Mouse (Mus musculus) lung, postnatal 10 days (tissue): ENCODE data around the gene Bcl2a1a.
A peak's percentile ranks its signal among the peaks of the same experiment; 100 is the strongest.
"Not testable (repeated sequence)": the region's sequence is repeated elsewhere in the genome, so short reads cannot be mapped to it uniquely, and the experiment has no call there.

Experiments used
- DNase-seq: peaks from one replicate; pipeline ENCODE4 v3.0.0; 2021

The Bcl2a1a gene

DNA sequence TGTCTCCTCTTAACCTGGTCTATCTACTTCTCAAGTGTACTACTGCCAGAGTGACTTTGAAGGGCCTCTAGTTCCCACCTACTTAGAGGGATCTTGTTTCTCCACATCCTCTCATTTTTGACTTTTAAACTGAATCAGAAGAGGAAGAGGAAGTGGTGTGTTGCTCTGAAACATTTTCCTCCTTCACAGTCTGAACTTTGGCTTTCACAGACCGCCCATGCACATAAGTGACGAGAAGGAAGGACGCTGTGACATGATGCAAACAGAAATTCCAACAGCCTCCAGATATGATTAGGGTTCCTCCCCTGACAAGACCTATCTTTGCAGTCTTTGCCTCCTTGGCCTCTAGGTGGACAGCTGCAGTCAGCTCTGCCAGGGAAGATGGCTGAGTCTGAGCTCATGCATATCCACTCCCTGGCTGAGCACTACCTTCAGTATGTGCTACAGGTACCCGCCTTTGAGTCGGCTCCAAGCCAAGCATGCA lies at the start of gene Bcl2a1a:
Bcl2a1a (plus strand) TSS at position 231 of the 484 bp plus-strand sequence.
- DNase-seq, result peak; percentile 24

GRCm38 (mm10) chr9:88916576-88916975 lies 40.1 kb upstream of the Bcl2a1a start:
- DNase-seq, result not testable (repeated sequence)

- DNase-seq, result peak; percentile 40
These were observed 18.4 kb upstream of the Bcl2a1a start for GRCm38 (mm10) chr9:88938312-88938711.

DNA sequence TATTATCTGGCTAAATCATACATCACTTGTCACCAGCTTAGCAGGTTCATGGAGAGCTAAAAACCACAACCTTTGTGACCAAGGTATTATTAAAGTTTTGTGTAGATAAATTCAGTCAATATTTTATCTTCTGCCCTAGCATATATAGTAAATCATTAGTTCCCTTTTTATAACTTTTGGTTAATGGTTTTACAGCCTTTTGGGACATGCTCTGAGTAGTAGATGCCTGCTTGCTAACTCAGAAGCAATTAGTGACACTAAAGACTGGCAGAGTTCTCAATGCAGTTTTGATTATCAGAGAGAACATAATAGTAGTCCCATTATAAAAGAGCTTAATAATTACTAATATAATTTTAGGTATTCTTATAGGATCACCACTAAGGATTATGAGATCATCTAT lies 5.2 kb upstream of the Bcl2a1a start:
- DNase-seq, result not testable (repeated sequence)

DNA sequence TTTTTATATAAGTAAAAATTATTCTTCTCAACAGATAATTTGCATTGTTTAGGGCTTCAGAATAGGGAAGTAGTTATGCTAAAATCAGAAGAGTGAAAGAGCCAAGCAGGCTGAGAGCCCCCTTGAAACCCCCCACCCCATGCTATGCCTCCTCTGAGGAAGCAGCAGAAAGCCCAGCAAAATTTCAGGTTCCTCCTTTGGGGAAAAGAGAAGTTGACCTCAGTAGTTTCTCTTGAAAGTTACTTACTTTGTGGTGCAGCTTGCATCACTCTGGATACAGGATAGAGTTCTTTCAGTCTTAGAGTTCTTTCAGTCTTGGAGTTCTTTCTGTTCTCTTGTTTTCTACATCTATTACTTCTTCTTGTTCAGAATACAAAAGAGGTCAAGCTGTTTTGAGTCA lies 3.5 kb upstream of the Bcl2a1a start:
- peak; percentile 7 for DNase-seq

GRCm38 (mm10) chr9:88955224-88955623 lies 1.5 kb upstream of the Bcl2a1a start:
- DNase-seq, result peak; percentile 45

DNA sequence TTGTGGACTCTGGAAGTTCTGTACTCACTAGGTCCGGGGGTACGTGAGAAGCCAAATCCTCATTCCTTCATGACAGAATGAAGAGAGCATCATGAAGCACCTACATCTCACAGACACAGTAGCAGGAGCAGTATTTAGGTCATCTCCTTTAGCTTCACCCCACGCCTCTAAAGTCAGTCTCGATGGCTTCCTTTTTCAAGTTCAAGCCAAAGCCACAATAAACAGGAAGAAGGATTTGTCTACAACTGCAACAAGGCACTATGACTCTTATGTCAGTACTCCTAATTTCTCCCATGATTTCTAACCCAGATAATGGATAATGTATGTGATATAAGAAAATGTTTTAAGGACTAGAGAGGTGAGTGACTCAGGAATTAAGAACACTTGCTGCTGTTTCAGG lies 665 bp upstream of the Bcl2a1a start:
- DNase-seq, result not testable (repeated sequence)

DNA sequence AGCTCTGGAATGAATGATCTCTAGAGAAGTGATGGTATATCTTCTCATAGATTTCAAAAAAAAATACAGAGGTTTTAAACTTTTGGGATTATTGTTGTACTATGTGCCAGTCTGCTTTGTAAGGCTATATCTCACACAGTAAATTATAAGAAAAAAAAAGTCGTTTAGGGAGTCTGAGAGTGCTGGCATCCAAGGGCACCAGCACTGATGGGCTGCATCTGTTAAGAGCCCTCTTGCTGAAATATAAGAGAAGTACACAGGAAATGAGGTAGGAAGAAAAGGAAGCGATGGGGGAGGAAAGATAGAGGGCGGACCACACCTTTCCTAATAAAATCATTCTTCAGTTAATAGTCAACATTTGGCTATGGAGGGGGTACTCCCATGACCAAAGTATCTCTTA lies 2.2 kb downstream of the Bcl2a1a start:
- no peak for DNase-seq

- DNase-seq, result not testable (repeated sequence)
These were observed 3.3 kb downstream of the Bcl2a1a start for GRCm38 (mm10) chr9:88959981-88960380.

GRCm38 (mm10) chr9:88966462-88966861 lies 9.8 kb downstream of the Bcl2a1a start:
- DNase-seq, result not testable (repeated sequence)

GRCm38 (mm10) chr9:88969502-88969901 lies 12.8 kb downstream of the Bcl2a1a start:
- not testable (repeated sequence) for DNase-seq

DNA sequence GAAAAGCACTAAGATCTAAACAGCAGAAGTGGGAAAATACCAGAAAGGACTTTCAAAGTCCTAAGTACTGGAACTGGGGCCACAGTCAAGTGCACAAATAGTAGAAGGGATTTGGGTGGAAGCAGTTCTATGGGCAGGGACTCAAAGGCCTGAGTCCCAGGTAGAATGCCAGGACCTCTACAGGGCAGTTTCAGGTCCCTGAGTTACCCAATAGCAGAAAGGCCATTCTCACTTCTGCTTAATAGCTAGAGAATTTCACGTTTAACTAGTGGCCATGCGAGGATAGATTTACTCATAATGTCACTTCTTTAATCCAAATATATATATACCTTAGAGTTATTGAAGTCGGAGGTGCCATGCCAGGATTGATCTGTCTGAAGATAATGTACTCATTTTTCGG lies 20.2 kb downstream of the Bcl2a1a start:
- not testable (repeated sequence) for DNase-seq

DNA sequence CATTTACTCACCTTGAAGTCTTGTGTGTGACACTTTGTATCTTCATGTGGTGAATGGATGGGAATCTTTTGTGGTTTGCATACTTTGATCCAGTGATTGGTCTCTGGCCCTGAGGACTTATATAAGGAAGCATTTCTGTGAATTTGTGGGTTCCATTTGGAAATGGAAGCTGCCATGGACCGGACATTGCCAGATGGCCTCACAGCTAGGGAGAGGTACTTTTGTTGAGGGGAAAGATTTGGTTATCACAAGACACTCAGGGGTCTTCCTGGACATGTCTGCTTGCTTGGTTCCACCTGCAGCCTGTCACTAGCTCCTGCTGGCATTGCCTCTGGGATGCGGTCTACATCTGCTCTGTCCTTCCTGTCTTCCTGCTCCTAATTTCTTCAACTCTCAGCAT lies 23.1 kb downstream of the Bcl2a1a start:
- DNase-seq, result not testable (repeated sequence)

DNA sequence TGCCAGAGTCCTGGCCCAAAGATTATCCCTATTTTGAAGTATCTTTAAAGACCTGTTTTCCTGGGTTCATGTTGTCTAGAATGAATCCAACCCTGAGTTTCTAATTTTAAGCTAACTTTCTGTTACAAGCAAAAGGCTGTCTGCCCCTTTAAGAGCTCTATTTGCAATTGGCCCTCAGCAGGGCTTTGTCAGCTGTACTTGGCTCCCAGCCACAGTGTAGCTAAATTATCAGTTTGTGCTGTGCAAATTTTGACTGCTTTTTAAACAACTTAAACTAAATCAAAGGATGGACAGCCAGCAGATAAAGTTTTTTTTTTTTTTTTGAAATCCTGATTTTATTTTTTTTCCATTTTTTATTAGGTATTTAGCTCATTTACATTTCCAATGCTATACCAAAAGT lies 44.8 kb downstream of the Bcl2a1a start:
- DNase-seq, result not testable (repeated sequence)
